Comparison of ENCODE assay signal across 28 mouse cellular contexts in the genomic region with DNA sequence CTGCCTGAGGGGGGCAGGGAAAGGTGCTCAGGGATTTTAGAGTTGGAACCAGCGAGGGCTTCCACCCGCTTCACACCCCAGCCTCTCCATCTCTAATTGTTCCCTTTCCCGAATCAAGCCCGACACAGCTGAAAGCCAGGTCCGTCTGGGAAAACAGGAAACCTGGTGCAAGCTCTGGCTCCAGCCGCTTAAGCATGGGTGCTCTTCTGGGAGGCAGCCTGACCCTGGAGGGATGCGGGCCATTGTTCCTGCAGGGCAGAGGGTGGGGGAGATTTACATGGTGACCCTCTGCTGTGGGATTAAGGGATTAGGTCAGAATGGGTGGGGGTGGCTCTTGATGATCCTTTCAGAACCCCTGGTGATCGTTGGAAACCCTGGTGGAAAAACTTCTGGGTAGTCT. TPM values are rescaled to one million over a fixed set of nuclear protein-coding genes. Genes with fewer than 3 reads are reported as not detected.
DNase-seq lines count a peak whose midpoint lies in the region; ATAC-seq lines count a peak whose summit lies in the region.
"Had no signal": no experiment of that assay in that cellular context is flagged by ENCODE, and none has a peak within 500 bp of the region (broad histone marks: within the 10 kb centered on the region; RNA-seq: fewer than 3 reads in every experiment).

No protein-coding gene starts in this region.

- no peaks in the 10 kb centered on the region for H3K9me3 ChIP-seq in heart, embryonic 15.5 days (replicated peaks)
- H3K9me3 ChIP-seq in kidney, embryonic 15.5 days (replicated peaks), result no peaks in the 10 kb centered on the region
- H3K9me3 ChIP-seq: embryonic facial prominence, embryonic 13.5 days; forebrain, embryonic 12.5 days; hindbrain, embryonic 10.5 days; limb, embryonic 10.5 days; neural tube, embryonic 13.5 days had no signal

- peak overlapping the region; percentile 20; the same call in 1 of the 2 replicates for H3K4me2 ChIP-seq in heart, embryonic 15.5 days
- peak overlapping the region; percentile 50; the same call in 1 of the 2 replicates for H3K4me2 ChIP-seq in kidney, embryonic 15.5 days

- ATAC-seq in heart, embryonic 15.5 days (replicated peaks; ENCODE audit: insufficient number of reproducible peaks, insufficient read depth, low FRiP score, low read depth), result no peak
- no peak for ATAC-seq in kidney, embryonic 15.5 days (replicated peaks; ENCODE audit: low FRiP score)
- ATAC-seq: activated CD4-positive, CD25-positive, alpha-beta regulatory T cell, adult 4 months; midbrain, embryonic 16.5 days had no signal

- H3K27me3 ChIP-seq in heart, embryonic 15.5 days, result peaks cover 44% of the 10 kb centered on the region
- H3K27me3 ChIP-seq in kidney, embryonic 15.5 days, result peaks cover 43% of the 10 kb centered on the region

- peak overlapping the region; percentile 11; the same call in 1 of the 2 replicates for H3K4me3 ChIP-seq in heart, embryonic 15.5 days
- H3K4me3 ChIP-seq in kidney, embryonic 15.5 days (replicated peaks), result no peak overlapping the region
- peak overlapping the region; percentile 62 for H3K4me3 ChIP-seq in brown adipose tissue, adult 24 weeks (ENCODE audit: insufficient read depth, low read depth, low read length)
- H3K4me3 ChIP-seq: embryonic facial prominence, embryonic 13.5 days; erythroblast, embryonic 14.5 days; forebrain, embryonic 12.5 days; hindbrain, embryonic 10.5 days; limb, embryonic 10.5 days; myocyte; neural tube, embryonic 13.5 days had no signal

- 8% methylated on average over 8 of the region's 8 CpGs for WGBS in heart, embryonic 15.5 days
- WGBS in kidney, embryonic 15.5 days, result 14% methylated on average over 8 of the region's 8 CpGs

- DNase-seq in embryo, embryonic 11 days, result peak; percentile 8
- no peak for DNase-seq in embryo, embryonic 9.5 days (ENCODE audit: extremely low spot score)
- DNase-seq in heart, adult 9 months (ENCODE audit: low spot score in 2 of 2), result no peak
- DNase-seq in kidney, postnatal 4 days, result no peak
- DNase-seq in right cerebral cortex, postnatal 10 days (ENCODE audit: low spot score in 2 of 2), result no peak
- DNase-seq: adrenal gland, adult 8-10 months; cerebellum, adult 18-20 months; cerebellum, postnatal 14 days; kidney, adult 8-10 months; liver; lung, postnatal 4 days; right cerebral cortex, postnatal 14 days; spleen, adult 18-20 months; thymus, postnatal 25 days had no signal

- no peaks in the 10 kb centered on the region; the same call in 1 of the 2 replicates for H3K4me1 ChIP-seq in heart, embryonic 15.5 days (replicated peaks)
- H3K4me1 ChIP-seq in kidney, embryonic 15.5 days, result peaks cover 8% of the 10 kb centered on the region
- H3K4me1 ChIP-seq in brown adipose tissue, adult 24 weeks (ENCODE audit: control insufficient read depth, insufficient read depth, insufficient read length, low read length), result peaks cover 16% of the 10 kb centered on the region
- H3K4me1 ChIP-seq: embryonic facial prominence, embryonic 13.5 days; limb, embryonic 10.5 days had no signal

- H3K36me3 ChIP-seq in heart, embryonic 15.5 days, result no peaks in the 10 kb centered on the region
- H3K36me3 ChIP-seq in kidney, embryonic 15.5 days, result no peaks in the 10 kb centered on the region
- H3K36me3 ChIP-seq: embryonic facial prominence, embryonic 13.5 days; forebrain, embryonic 12.5 days; hindbrain, embryonic 10.5 days; limb, embryonic 10.5 days; neural tube, embryonic 13.5 days had no signal

- no peak overlapping the region for H3K9ac ChIP-seq in heart, embryonic 15.5 days
- H3K9ac ChIP-seq in kidney, embryonic 15.5 days, result no peak overlapping the region
- H3K9ac ChIP-seq: embryonic facial prominence, embryonic 13.5 days; forebrain, embryonic 12.5 days; neural tube, embryonic 13.5 days had no signal

- H3K27ac ChIP-seq in heart, embryonic 15.5 days, result no peak overlapping the region
- H3K27ac ChIP-seq in kidney, embryonic 15.5 days, result no peak overlapping the region
- peak overlapping the region; percentile 85 for H3K27ac ChIP-seq in brown adipose tissue, adult 24 weeks (replicated peaks; ENCODE audit: low read depth, low read length)
- H3K27ac ChIP-seq: embryonic facial prominence, embryonic 13.5 days; forebrain, embryonic 12.5 days; hindbrain, embryonic 10.5 days; limb, embryonic 10.5 days; neural tube, embryonic 13.5 days had no signal

RNA-seq across cellular contexts. Expression of gene Tmem255b, which starts 1.1 kb away (rescaled TPM):
- polyA plus RNA-seq in heart, embryonic 15.5 days (2015; fragmentation: Nextera tagmentation; extraction: Ambion mirVana), result 1.6 and 2.1 TPM in 2 replicates
- polyA plus RNA-seq in kidney, embryonic 15.5 days (2015; fragmentation: Nextera tagmentation; extraction: Ambion mirVana), result 0.62 and 1.2 TPM in 2 replicates
- 1.4 and 1.7 TPM in 2 replicates for polyA plus RNA-seq in brown adipose tissue, adult 24 weeks (2012; ENCODE audit: insufficient read depth, insufficient read length, missing spikeins)
- polyA plus RNA-seq: activated CD4-positive, CD25-positive, alpha-beta regulatory T cell, adult 4 months; erythroblast, embryonic 14.5 days; myocyte had no signal

RNA-seq across cellular contexts. Expression of gene Grk1, which starts 31.2 kb away (rescaled TPM):
- 0.05 TPM in 1 of 2 replicates, not detected in the other for polyA plus RNA-seq in heart, embryonic 15.5 days (2015; fragmentation: Nextera tagmentation; extraction: Ambion mirVana)
- not detected in 2 replicates for polyA plus RNA-seq in kidney, embryonic 15.5 days (2015; fragmentation: Nextera tagmentation; extraction: Ambion mirVana)
- polyA plus RNA-seq in brown adipose tissue, adult 24 weeks (2012; ENCODE audit: insufficient read depth, insufficient read length, missing spikeins), result not detected in 2 replicates
- polyA plus RNA-seq: activated CD4-positive, CD25-positive, alpha-beta regulatory T cell, adult 4 months; erythroblast, embryonic 14.5 days; hindbrain, embryonic 10.5 days; liver, embryonic 16.5 days; lung, embryonic 16.5 days; midbrain, embryonic 16.5 days; neural tube, embryonic 13.5 days had no signal

RNA-seq across cellular contexts. Expression of gene Atp4b, which starts 39.4 kb away (rescaled TPM):
- polyA plus RNA-seq in heart, embryonic 15.5 days (2015; fragmentation: Nextera tagmentation; extraction: Ambion mirVana), result not detected in 2 replicates
- polyA plus RNA-seq in kidney, embryonic 15.5 days (2015; fragmentation: Nextera tagmentation; extraction: Ambion mirVana), result not detected in 2 replicates
- polyA plus RNA-seq in brown adipose tissue, adult 24 weeks (2012; ENCODE audit: insufficient read depth, insufficient read length, missing spikeins), result 12.8 and 22.6 TPM in 2 replicates
- polyA plus RNA-seq: activated CD4-positive, CD25-positive, alpha-beta regulatory T cell, adult 4 months; embryonic facial prominence, embryonic 13.5 days; erythroblast, embryonic 14.5 days; forebrain, embryonic 12.5 days; limb, embryonic 10.5 days; lung, embryonic 16.5 days; midbrain, embryonic 16.5 days; myocyte; neural tube, embryonic 13.5 days had no signal

RNA-seq across cellular contexts. Expression of gene Gas6, which starts 58.2 kb away (rescaled TPM):
- polyA plus RNA-seq in heart, embryonic 15.5 days (2015; fragmentation: Nextera tagmentation; extraction: Ambion mirVana), result 222 and 235 TPM in 2 replicates
- polyA plus RNA-seq in kidney, embryonic 15.5 days (2015; fragmentation: Nextera tagmentation; extraction: Ambion mirVana), result 52.2 and 55.3 TPM in 2 replicates
- 29.5 and 31.0 TPM in 2 replicates for polyA plus RNA-seq in brown adipose tissue, adult 24 weeks (2012; ENCODE audit: insufficient read depth, insufficient read length, missing spikeins)
- polyA plus RNA-seq: activated CD4-positive, CD25-positive, alpha-beta regulatory T cell, adult 4 months had no signal

Comparison
In these comparisons a context has a peak if more than half of its experiments do, and no peak if none do; other contexts are left out.
1. RNA of gene Atp4b, which starts 39.4 kb away (polyA plus RNA-seq): 12.8 to 22.6 TPM in brown adipose tissue, adult 24 weeks; not detected in heart, embryonic 15.5 days and not detected in kidney, embryonic 15.5 days; every median in the first group is over 10 times any median in the second.